In the genomic region with DNA sequence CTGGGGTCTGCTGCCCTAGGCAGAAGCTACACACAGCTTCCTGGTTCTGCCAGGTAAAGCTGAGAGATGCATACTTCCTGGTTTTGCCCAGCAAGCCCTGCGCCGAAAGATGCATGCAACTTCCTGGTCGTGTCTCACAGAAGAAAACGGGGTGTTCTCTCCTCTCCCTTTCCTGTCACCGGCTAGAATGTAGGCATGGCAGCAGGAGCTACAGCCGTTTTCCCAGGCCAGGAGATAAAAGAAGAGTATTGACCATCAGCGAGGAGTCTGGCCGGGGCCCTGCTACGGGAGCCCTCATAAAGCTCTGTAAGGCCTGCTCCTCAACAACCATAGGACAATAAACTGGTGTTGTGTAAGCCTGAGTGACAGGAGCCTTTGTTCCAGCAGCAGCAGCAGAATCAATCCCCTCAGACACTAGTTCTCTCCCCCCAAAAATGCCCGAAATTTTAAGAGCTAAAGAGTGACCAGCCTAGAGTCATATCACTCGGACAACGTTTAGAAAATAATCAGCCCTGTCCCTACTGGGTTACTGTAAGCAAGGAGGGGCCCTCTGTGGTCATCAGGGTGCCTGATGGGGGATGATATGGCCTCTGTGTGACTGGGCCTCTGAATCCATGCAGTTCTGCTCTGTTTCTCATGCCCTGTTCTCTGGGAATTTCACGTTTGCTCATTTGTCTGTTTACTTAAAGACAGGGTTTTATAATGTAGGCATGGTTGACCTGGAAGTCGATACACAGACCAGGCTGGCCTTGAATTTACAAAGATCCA, we compare ENCODE assay signal across 12 mouse cellular contexts. TPM values are rescaled to one million over a fixed set of nuclear protein-coding genes. Genes with fewer than 3 reads are reported as not detected.
A peak's percentile ranks its signal among the peaks of the same experiment; 100 is the strongest.
DNase-seq lines count a peak whose midpoint lies in the region; ATAC-seq and TF ChIP-seq lines count a peak whose summit lies in the region.
"Had no signal": no experiment of that assay in that cellular context is flagged by ENCODE, and none has a peak within 500 bp of the region (broad histone marks: within the 10 kb centered on the region; RNA-seq: fewer than 3 reads in every experiment).

No protein-coding gene starts in this region.

- TF ChIP-seq POLR2A in small intestine, adult 2 months (IDR thresholded peaks at IDR 0.05; ENCODE audit: low read depth, low read length) = 0 out of 2 replicates have a peak, but pooled peaks have one; percentile 23

- H3K4me3 ChIP-seq in hindbrain, embryonic 14.5 days (replicated peaks; ENCODE audit: low read length) = no peak overlapping the region
- H3K4me3 ChIP-seq in hindbrain, embryonic 12.5 days = no peak overlapping the region
- no peak overlapping the region for H3K4me3 ChIP-seq in intestine, embryonic 14.5 days (ENCODE audit: low read depth, low read length)
- H3K4me3 ChIP-seq in small intestine, adult 2 months (ENCODE audit: low read depth, low read length) = peak overlapping the region; percentile 45; the same call in 1 of the 2 replicates
- H3K4me3 ChIP-seq: left cerebral cortex, adult 2 months; liver, embryonic 13.5 days; megakaryocyte, embryonic 14.5 days had no signal

- 0 out of 2 replicates have a peak, but pooled peaks cover 10% of the 10 kb centered on the region for H3K9me3 ChIP-seq in hindbrain, embryonic 14.5 days (ENCODE audit: control insufficient read depth, low read length)
- 0 out of 2 replicates have a peak, but pooled peaks cover 7% of the 10 kb centered on the region for H3K9me3 ChIP-seq in hindbrain, embryonic 12.5 days (replicated peaks)
- H3K9me3 ChIP-seq in intestine, embryonic 14.5 days (ENCODE audit: control insufficient read depth, low read length) = 0 out of 2 replicates have a peak, but pooled peaks cover under 1% of the 10 kb centered on the region
- H3K9me3 ChIP-seq: liver, embryonic 13.5 days had no signal

- no peak overlapping the region for H3K9ac ChIP-seq in hindbrain, embryonic 14.5 days
- H3K9ac ChIP-seq in hindbrain, embryonic 12.5 days = no peak overlapping the region
- H3K9ac ChIP-seq in intestine, embryonic 14.5 days (ENCODE audit: low read length) = no peak overlapping the region; the same call in 1 of the 2 replicates
- H3K9ac ChIP-seq: liver, embryonic 13.5 days had no signal

- no peak for TF ChIP-seq CTCF in small intestine, adult 2 months (IDR thresholded peaks at IDR 0.05; ENCODE audit: extremely low read depth, insufficient read length, insufficient replicate concordance, low read depth, low read length)

- no peak overlapping the region for H3K4me2 ChIP-seq in hindbrain, embryonic 14.5 days (replicated peaks)
- H3K4me2 ChIP-seq in hindbrain, embryonic 12.5 days (replicated peaks) = no peak overlapping the region
- H3K4me2 ChIP-seq in intestine, embryonic 14.5 days (ENCODE audit: low read length) = no peak overlapping the region
- H3K4me2 ChIP-seq: liver, embryonic 13.5 days had no signal

- peaks cover 8% of the 10 kb centered on the region for H3K4me1 ChIP-seq in hindbrain, embryonic 14.5 days (replicated peaks; ENCODE audit: control insufficient read depth, insufficient read depth, low read length)
- H3K4me1 ChIP-seq in hindbrain, embryonic 12.5 days = peaks cover 31% of the 10 kb centered on the region
- H3K4me1 ChIP-seq in intestine, embryonic 14.5 days (replicated peaks; ENCODE audit: control insufficient read depth, insufficient read depth, low read length) = peaks cover 13% of the 10 kb centered on the region; the same call in 1 of the 2 replicates
- peaks cover 11% of the 10 kb centered on the region for H3K4me1 ChIP-seq in small intestine, adult 2 months (ENCODE audit: control insufficient read depth, insufficient read depth, insufficient read length, low read length)
- H3K4me1 ChIP-seq: megakaryocyte, embryonic 14.5 days had no signal

- no peak for DNase-seq in hindbrain, embryonic 14.5 days (ENCODE audit: low spot score)
- DNase-seq in T-cell, adult 2 months (ENCODE audit: low spot score) = peak; percentile 25
- peak; percentile 69 for DNase-seq in intestine, embryonic 14.5 days (ENCODE audit: low spot score)
- DNase-seq in layer of hippocampus, postnatal 25 days (ENCODE audit: extremely low spot score in 1 of 2, low spot score in 1 of 2) = no peak
- no peak for DNase-seq in spleen, postnatal 4 days (ENCODE audit: low spot score in 2 of 2)
- no peak for DNase-seq in spleen, adult 18-20 months
- DNase-seq: kidney, adult 18-20 months; liver, embryonic 13.5 days had no signal

- H3K27me3 ChIP-seq in hindbrain, embryonic 14.5 days (ENCODE audit: control insufficient read depth, insufficient read depth, low read length) = no peaks in the 10 kb centered on the region
- H3K27me3 ChIP-seq in hindbrain, embryonic 12.5 days = no peaks in the 10 kb centered on the region
- no peaks in the 10 kb centered on the region for H3K27me3 ChIP-seq in intestine, embryonic 14.5 days (replicated peaks; ENCODE audit: control insufficient read depth, insufficient read depth, low read length)
- no peaks in the 10 kb centered on the region for H3K27me3 ChIP-seq in small intestine, adult 2 months (ENCODE audit: control insufficient read depth, insufficient read depth, low read length)
- H3K27me3 ChIP-seq: liver, embryonic 13.5 days had no signal

- ATAC-seq in hindbrain, embryonic 14.5 days (ENCODE audit: low FRiP score) = no peak
- no peak for ATAC-seq in hindbrain, embryonic 12.5 days (ENCODE audit: low FRiP score)
- 0 out of 2 replicates have a peak, but pooled peaks have one; percentile 48 for ATAC-seq in intestine, embryonic 14.5 days (replicated peaks; ENCODE audit: low FRiP score, low TSS enrichment, low read depth)

- WGBS in hindbrain, embryonic 14.5 days = 34% methylated on average over 14 of the region's 14 CpGs
- 39% methylated on average over 14 of the region's 14 CpGs for WGBS in hindbrain, embryonic 12.5 days
- 31% methylated on average over 14 of the region's 14 CpGs for WGBS in intestine, embryonic 14.5 days
- 31% methylated on average over 14 of the region's 14 CpGs for WGBS in small intestine, adult 2 months

- no peaks in the 10 kb centered on the region for H3K36me3 ChIP-seq in hindbrain, embryonic 14.5 days (replicated peaks; ENCODE audit: control insufficient read depth, insufficient read depth)
- no peaks in the 10 kb centered on the region for H3K36me3 ChIP-seq in hindbrain, embryonic 12.5 days
- no peaks in the 10 kb centered on the region for H3K36me3 ChIP-seq in intestine, embryonic 14.5 days (ENCODE audit: control insufficient read depth, insufficient read depth, low read length)
- H3K36me3 ChIP-seq in small intestine, adult 2 months (ENCODE audit: control insufficient read depth, insufficient read depth, low read length) = no peaks in the 10 kb centered on the region
- H3K36me3 ChIP-seq: liver, embryonic 13.5 days had no signal

- H3K27ac ChIP-seq in hindbrain, embryonic 14.5 days = 0 out of 2 replicates have a peak overlapping the region, but pooled peaks have one; percentile 38
- H3K27ac ChIP-seq in hindbrain, embryonic 12.5 days = no peak overlapping the region
- H3K27ac ChIP-seq in intestine, embryonic 14.5 days (ENCODE audit: low read depth) = peak overlapping the region; percentile 43; the same call in 1 of the 2 replicates
- peak overlapping the region; percentile 65 for H3K27ac ChIP-seq in small intestine, adult 2 months (ENCODE audit: insufficient read depth, low read depth, low read length)
- H3K27ac ChIP-seq: left cerebral cortex, adult 2 months; liver, embryonic 13.5 days had no signal

RNA-seq across cellular contexts. Expression of gene Sox13, which starts 13.9 kb away (rescaled TPM):
- 5.8 and 6.0 TPM in 2 replicates for polyA plus RNA-seq in hindbrain, embryonic 14.5 days (2014; fragmentation: Nextera tagmentation; extraction: Ambion mirVana)
- 17.5 and 19.2 TPM in 2 replicates for polyA plus RNA-seq in hindbrain, embryonic 12.5 days (2016; fragmentation: Nextera tagmentation; extraction: Ambion mirVana)
- polyA plus RNA-seq in intestine, embryonic 14.5 days (2014; fragmentation: Nextera tagmentation; extraction: Ambion mirVana) = 12.1 and 12.3 TPM in 2 replicates
- 46.7 and 189 TPM in 2 replicates for polyA plus RNA-seq in small intestine, adult 2 months (2012; rRNA removed)
- 1 to 10 TPM; 7.4 to 9.6 TPM for total RNA-seq in layer of hippocampus, postnatal 25 days (2021)

Comparison
In these comparisons a context has a peak if more than half of its experiments do, and no peak if none do; other contexts are left out.
1. DNase-seq: peak in T-cell, adult 2 months (single experiment) and intestine, embryonic 14.5 days (single experiment); none in hindbrain, embryonic 14.5 days (single experiment), layer of hippocampus, postnatal 25 days (0 of 2), spleen, postnatal 4 days (0 of 2) and spleen, adult 18-20 months (0 of 2).